Mouse (Mus musculus) CD8-positive naive resting alpha-beta T cell, adult 2 months (primary cell): ENCODE data around the gene Tbck.

ENCODE experiments used
- DNase-seq, 2 experiments: peaks; one replicate each; pipeline ENCODE4 v3.0.0; 2022; ENCODE audit warnings: low read depth in 2 of 2, low spot score in 2 of 2

Gene Tbck

DNA sequence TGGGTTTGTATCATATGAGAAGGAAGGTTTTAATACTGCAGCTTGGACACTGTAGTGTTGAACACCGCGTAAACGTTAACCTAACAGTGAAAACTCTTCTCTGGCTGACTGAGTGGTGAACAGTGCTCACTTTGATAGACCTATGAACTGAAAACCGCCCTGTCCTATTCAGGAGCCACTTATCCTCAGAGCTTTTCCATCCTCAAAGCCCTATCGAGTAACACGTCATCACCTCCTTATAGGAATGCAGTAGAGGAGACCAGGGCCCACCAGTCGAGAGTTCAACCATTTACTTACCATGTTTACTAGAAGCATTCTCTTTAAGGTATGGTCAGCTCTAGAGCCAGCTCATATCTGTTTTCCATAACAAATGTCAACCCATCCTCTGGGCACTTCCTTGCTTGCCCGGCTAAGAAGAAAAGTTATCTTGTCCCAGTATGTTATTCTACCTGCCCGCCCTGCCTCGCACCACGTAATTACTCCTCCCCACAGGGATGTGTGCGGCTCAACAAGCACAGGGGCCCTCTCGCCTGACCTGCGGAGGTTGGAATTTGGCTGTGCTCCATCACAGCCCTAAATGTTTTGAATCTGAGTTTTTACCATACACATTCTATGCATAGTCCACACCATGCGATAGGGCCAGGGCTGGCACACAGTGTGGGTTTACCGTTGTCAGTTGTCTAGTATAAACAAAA lies 147.4 kb downstream of the Tbck start:
- no peak for DNase-seq

DNA sequence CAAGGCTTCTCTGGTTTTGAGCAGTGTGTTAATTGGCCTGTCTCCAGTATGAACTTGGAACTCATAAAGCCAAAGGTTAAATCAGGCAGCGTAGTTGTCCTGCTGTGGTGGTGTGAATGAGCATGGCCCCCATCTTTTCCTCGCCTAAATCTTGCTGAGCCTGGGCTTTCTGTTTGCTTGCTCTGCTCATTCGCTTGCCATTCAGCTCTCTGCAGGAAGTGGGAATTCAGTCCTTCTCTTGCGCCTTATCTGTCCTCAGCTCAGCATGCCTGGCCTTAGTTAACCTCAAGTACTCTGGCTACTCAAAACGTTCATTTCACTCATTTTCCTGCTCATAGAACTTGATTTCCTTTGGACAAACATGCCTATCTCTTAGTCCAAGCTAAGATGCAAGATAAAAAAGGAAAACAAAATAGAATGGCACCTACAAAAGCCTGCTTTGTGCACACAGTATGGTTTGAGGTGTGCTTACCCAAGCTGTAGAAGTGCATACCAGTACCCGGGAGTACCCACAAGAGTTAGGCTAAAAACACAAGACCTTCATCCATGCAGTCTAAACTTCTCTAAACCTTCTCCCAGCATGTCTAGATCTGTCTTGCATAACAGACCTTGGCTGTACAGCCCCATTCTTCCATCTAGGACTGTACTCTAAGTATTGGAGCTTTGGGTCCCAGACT lies 151.3 kb downstream of the Tbck start:
- DNase-seq: no peak

DNA sequence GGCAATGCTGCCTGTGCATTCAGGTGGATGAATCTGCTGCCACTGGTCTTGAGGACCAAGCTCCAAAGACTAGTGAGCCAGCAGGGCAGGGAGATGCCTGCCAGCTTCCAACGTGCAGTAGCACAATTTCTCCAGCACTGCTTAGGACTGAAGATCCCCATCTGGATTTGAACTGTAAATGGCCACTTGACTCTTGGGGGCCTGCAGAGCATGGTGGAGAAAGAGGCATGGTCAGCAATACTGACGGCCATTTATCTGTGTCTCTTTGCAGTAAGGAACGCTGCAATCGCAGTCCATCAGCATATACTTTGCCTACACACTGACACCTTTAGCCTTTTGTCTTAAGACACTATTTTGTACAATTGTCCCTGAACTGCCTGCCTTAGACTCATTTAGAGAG lies 153.2 kb downstream of the Tbck start:
- no peak for DNase-seq

DNA sequence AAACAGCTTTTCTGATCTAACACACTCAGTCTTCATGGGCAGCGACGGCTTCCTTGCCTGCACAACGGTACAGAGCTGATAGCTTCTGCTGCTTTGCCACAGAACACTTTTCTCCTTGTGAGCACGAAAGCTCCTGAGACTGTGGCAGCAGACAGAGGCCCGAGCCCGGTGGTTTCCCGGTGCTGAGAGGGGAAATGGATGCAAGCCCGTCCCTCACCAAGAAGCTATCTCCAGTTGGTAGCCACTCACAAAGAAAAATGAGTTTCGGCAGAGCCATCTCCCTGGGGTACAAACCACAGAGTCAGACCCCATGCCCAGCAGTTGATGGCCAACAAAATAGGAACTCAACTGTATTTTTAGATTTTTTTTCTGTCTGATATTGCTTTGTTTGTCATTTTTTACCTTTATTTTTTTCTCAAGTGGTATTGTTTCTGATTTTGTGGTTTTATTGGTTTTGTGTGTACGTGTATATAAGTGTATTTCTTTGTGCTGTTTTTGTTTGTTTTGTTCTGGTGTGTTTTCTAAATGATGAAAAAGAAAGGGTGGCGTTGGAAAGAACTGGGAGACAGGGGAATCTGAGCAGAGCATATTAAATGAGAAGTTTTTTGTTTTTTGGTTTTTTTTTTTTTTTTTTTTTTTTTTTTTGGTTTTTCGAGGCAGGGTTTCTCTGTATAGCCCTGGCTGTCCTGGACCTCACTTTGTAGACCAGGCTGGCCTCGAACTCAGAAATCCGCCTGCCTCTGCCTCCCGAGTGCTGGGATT lies 154.9 kb downstream of the Tbck start:
- no peak for DNase-seq

DNA sequence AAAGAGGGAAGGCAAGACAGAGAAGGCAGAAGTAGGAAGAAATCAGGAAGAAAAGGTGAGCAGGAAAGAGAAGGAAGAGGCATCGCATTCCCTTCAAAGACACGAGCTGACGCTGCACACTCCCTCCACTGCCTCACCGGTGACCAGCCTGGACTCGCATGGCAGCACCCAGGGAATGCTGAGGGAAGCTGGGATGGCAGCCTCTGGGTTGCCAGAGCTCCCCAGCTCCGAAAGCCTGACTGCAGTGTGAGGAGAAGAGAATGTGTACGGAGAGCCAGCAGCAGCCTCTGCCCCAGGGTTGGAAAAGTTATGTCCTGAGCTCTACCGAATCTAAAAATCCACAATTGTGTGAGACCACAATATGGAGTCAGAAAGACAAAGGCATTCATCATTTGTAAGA lies 155.6 kb downstream of the Tbck start:
- no peak for DNase-seq

DNA sequence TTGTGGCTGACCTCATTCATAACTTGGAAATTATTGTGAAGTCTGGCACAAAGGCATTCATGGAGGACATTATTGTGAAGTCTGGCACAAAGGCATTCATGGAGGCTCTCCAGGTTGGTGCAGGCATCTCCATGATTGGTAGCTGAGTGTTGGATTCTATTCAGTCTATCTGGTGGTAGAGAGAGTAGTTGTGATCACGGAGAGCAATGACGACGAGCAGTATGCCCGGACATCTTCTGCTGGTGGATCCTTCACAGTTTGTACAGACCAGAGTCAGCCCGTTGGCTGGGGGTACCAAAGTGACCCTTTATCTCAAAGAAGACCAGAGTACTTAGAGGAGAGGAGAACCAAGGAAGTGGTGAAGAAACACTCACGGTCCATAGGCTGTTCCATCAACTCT lies 158.7 kb downstream of the Tbck start:
- DNase-seq: no peak

DNA sequence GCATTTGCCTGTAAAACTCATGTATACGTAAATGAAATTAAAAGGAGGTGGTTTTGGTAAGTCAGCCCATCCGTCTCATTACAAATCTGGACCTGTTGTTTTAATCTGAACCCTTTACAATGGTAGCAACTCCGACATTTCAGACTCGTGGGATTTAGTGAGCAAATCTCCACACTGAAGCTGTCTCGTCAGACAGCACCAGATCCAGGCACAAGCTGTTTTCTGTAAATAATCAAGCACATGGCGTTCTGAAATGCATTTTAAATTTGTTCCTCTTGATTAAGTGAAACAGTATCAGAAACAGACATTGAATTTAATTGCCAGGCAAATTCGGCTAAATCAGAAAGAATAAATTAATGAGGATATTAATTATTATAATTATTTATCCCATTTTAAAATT lies 165.7 kb downstream of the Tbck start:
- DNase-seq: no peak

DNA sequence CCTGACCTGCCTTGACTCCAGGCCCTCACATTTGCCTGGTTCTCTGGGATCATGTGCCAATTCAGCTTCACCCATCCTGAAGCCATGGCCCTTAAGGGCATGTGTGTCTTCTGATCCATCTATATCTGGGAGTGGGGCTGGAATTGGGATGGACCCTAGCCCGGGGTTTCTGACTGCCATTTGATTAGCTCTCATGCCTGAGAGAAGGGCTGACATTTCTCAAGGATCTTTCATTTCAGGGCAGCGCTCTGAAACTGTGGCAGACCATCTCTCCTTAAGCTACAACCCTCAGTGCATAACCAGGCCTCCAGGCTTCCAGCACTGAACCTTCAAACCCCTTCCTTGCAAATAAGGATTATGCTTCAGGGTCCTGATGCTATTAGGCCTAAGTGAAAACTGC lies 166.5 kb downstream of the Tbck start:
- DNase-seq: no peak

DNA sequence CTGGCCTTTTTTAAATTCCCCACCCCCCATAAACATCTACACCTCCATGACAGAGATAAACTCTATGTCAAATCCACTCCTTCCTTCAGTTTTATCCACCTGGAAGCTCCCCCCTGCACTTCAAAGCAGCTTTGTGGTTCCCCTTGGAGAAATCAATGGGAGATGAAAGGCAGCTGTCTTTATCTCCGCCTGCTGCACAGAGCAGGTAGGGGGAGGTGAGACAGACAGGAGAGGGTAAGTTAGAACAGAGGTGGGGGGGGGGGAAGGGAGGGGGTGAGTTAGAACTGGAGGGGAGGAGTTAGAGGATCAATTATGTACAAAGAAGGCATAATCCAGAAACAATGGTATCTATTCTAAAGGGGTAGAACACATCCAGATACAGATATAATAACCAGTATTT lies 167.5 kb downstream of the Tbck start:
- no peak for DNase-seq

DNA sequence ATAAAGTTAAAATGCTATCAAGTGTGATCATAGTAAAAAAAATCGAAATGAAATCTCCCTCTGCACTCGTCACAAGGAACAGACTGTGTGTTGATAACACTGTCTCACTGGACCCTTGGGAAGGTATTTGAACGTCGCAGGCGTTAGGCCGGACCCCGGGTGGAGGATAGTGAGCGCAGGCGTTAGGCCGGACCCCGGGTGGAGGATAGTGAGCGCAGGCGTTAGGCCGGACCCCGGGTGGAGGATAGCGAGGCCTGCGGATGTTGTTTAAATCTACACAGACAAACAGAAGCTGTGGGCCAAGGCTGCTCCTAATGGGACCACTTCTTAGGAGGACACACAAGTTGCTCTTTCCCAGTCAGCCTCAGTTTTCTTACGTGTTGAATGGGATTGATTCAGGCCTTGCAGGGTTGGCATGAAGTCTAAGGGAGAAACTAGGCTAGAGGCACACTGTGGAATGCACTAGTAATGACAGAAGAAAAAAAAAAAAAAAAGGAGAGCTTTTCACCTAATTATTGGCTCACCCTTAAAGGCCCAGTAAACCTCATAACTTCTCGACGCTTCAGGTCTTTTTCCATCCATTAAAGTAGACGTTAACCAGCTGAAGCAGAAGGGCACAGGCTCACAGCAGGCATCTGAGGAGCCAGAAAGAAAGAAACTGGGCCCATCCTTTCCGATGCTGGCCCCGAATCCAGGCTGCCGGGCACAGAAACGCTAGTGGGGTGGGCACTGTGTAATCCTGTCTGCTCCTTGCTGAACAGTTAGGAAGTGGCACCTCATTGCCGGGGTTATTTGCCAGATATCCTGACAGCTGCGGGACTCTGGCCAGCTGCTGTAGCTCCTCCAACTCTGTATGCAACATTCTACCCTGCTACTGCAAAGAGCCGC lies 168.1 kb downstream of the Tbck start:
- no peak for DNase-seq

DNA sequence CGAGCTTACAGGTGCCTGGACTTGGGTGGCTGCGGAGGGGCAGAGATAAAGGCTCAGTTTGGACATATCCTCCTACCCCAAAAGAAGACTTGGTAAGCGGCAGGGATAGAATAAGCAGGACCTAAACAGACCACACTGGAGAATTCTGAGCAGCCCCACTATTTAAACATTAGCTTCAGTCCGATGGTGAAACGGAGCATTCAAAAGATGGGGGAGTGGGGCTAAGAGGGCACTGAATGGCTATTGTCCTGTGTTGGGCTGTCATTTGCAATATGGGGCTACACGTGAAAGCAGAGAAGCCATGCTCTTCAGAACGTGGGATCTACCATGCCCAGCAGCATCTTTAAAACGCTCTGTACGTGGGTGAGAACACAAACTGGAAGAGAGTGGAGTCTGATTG lies 170.3 kb downstream of the Tbck start:
- no peak for DNase-seq

DNA sequence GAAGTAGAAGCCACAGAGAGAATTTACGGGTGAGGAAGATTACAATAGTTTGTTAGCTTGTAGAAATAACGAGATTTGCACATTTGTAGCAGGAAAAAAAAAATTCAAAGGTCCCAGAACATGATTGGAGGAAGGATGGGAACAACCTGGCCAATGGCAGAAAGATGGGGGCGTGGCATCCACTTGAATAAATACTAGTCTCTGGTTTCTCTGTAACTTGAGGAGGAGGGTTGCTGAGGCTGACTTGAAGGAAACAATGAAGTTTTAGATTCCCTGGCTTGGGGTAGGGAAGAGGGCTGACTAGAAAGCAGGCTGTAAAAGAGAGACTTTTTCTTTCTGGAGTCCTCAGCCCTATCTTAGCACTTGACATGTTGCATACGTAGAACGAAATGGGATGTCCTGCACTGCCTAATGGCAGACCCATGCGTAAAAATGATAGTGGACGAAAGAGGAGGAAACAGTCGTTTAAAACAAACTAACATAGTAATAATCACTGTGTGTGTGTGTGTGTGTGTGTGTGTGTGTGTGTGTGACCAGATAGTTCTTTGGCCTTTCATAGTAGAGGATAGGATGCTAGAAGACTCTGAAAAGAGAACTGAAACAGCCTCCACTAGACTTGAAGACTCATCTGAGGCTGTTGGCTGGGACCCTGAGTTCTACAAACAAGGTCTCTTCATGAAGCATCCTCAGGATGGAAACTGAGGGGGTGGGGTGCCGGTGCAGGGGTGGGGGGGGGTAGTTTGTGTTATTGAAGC lies 171.7 kb downstream of the Tbck start:
- no peak for DNase-seq

DNA sequence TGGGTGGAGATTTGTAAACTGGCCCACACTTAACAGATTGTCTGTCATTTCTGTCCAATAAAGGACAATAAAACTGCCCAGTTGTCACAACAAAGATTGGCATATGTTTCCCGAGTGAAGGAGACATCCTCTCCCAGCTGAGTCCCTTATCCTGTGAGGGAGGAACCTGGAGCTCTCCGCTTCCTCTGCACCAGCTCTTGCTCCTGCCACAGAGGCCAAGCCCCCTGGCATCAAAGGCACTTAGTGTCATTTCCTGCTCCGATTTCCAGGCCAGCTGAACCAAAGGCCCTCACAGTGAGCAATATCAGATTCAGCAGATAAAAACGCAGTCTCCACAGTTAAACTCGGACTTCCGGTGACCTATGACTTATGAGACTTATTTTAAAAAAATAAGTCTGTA lies 172.7 kb downstream of the Tbck start:
- no peak for DNase-seq

DNA sequence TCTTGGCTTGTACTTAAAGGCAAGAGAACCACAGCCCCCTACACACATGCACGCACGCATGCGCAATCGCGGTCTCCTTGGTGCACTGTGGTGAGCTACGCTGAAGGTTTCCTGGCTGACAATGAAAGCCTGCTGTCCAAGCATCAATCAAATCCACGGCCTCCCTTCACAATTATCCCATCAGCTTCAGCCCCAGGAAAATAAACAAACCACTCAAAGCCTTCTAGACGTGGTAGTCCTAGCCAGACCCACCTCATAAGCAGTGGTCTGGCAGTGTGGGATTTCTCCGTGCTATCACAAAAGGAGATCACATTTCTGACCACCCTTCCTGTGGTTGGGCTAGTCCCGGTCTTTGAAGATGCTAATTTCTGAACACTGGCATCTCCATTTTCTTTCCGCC lies 174.9 kb downstream of the Tbck start:
- DNase-seq: no peak

DNA sequence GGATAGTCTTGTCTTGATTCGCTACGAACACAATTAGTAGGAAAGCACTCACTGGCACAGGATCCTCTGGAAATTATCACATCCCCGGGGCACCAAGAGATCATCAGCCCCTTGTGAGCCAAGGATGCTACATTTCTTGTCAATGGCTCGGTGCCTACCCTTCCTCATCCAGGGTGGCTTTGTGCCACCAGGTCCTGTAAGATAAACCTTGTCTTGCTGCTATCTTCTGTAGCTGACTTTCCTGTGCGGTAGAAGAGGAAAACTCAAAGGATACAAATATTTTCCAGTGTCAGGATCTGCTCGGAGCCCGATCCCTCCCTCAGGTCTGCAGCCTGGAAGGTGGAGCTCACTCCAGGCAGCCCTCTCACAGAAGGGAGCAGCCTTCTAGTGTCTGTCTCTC lies 175.6 kb downstream of the Tbck start:
- DNase-seq: no peak

DNA sequence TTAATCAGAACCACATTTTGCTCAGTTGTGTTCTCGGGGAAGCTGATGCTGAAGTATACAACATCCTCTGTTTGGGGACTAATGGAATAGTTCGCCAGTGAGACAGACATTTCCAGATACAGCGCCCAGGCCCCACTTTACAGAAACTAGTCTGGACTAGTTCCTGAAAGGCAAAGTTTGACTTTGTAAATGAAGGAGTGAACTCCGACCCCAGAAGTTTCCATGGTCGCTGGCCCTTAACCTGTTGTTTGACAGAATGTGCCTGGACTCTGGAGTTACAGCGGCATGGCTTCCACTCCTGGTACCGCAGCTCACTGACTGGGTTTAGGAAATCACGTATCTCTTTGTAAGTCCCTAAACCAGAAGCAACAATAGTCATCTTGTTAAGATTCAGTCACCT lies 176.9 kb downstream of the Tbck start:
- no peak for DNase-seq

DNA sequence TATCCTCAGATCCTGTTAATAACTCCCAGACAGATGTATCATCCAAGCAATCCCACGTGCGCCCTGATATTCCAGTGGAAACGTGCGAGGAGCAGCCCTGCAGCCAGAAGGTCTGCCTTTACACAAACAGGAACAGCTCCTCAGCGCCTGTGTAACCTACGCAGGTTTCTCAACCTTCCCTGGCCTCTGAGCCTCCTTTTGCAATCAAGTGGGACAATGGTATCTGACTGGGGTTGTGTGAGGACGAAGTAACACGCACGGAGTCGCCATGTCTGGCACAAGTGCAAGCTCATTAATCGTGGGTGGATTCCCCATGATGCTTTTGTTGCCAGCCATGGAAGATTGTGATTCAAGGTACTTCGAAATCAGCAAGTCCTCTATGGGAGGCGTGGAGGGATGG lies 179.9 kb downstream of the Tbck start:
- DNase-seq: no peak

DNA sequence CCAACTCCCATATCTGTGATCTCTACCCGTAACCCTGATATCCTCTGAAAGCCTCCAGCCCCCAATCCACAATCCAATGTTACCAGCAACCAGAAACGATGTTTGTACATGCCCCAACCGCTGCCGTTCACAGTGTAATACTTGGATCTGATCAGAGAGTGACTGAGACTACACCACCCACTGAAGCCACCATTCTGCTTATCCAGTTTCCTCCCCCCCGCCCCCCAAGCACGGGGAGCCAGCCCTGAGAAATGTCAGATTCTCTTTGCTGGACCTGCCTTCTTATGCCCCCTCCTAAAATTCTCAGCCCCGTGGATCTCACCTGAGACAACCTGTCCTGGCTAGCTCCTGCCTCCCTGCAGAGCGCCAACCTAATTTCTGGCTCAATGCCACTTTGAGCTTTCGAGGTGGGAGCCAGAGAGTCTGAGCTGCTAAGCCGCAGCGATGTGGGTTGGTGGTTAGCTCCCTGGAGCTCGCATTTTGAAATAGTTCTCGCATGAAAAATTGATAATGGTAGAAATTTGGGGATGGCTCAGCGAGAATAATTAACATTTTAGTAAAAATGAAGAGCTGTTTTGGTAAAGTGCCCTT lies 180.5 kb downstream of the Tbck start:
- DNase-seq: no peak

DNA sequence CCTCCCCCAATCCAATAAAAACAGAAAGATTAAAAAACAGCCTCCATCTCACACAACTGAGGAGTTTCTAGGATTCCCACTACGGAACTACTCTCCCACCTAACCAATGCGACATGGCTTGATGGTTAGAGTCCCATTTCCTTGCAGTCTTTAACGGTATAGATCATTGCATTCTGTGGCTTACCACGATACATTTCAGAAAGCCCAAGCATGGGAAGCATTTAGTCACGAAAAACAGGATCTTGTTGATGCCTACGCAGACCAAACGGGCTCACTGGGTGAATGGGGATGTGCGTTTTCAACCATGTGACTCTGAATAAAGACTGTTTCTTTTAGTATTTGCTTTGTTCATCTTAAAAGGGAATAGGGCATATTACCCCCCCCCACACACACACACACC lies 181.0 kb downstream of the Tbck start:
- DNase-seq: no peak

DNA sequence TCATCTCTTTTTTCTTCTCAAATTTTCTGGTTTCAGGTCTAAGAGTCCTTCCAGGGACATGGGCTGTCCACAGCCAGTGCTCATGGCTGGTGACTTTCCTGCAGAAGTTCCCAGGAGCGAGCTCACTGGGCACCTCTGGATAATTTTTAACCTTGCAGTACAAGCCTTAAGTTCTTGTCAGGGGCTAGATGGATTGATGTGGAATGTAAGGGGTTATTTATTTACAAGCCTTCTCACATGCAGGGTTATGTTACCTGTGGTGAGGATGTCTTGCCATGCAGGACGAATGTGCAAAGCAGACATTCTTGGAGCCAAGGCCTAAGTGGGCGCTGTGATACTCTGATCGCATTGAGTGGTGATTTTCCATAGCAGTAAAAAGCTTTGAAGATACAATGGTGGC lies 181.7 kb downstream of the Tbck start:
- DNase-seq: no peak
